Mouse (Mus musculus): ENCODE results near the gene Ldah. TPM values are rescaled to one million over a fixed set of nuclear protein-coding genes. Genes with fewer than 3 reads are reported as not detected.

Ldah gene
- polyA plus RNA-seq, 1 experiment from 2014 or later: 82.3 TPM

GRCm38 (mm10) chr12:8207578-8207977, 329 bp upstream of the Ldah start:
- Histone ChIP-seq H3K27me3 (ENCODE audit: control insufficient read depth, insufficient read depth, low read length) (no peaks in the 10 kb centered on the region), H3K36me3 (ENCODE audit: control insufficient read depth, insufficient read depth, low read length) (no peaks in the 10 kb centered on the region), H3K9ac (ENCODE audit: low read depth, low read length) (peak overlapping the region; percentile 53), H3K4me2 (replicated peaks; ENCODE audit: low read depth, low read length) (peak overlapping the region; percentile 53), H3K9me3 (ENCODE audit: control insufficient read depth, low read length) (no peaks in the 10 kb centered on the region), H3K27ac (ENCODE audit: low read depth, low read length) (no peak overlapping the region), H3K4me3 (ENCODE audit: low read depth, low read length) (peak overlapping the region; percentile 61), H3K4me1 (replicated peaks; ENCODE audit: control insufficient read depth, insufficient read depth, low read length) (no peaks in the 10 kb centered on the region)
- no peak for DNase-seq (ENCODE audit: low spot score)
- ATAC-seq (ENCODE audit: low FRiP score): peak; percentile 41; the same call in 1 of the 2 replicates
- 23% methylated on average over 5 of the region's 5 CpGs for WGBS

GRCm38 (mm10) chr12:8216392-8217280, 8.7 kb downstream of the Ldah start:
- H3K4me3 ChIP-seq (ENCODE audit: low read depth, low read length): no peak overlapping the region
- H3K27ac ChIP-seq (ENCODE audit: low read depth, low read length): no peak overlapping the region
- no peaks in the 10 kb centered on the region for H3K36me3 ChIP-seq (ENCODE audit: control insufficient read depth, insufficient read depth, low read length)
- no peaks in the 10 kb centered on the region for H3K9me3 ChIP-seq (ENCODE audit: control insufficient read depth, low read length)
- H3K27me3 ChIP-seq (ENCODE audit: control insufficient read depth, insufficient read depth, low read length): no peaks in the 10 kb centered on the region
- DNase-seq (ENCODE audit: low spot score): no peak
- no peaks in the 10 kb centered on the region for H3K4me1 ChIP-seq (replicated peaks; ENCODE audit: control insufficient read depth, insufficient read depth, low read length)
- 89% methylated on average over 15 of the region's 15 CpGs for WGBS
- H3K9ac ChIP-seq (ENCODE audit: low read depth, low read length): no peak overlapping the region
- ATAC-seq (ENCODE audit: low FRiP score): no peak
- no peak overlapping the region for H3K4me2 ChIP-seq (replicated peaks; ENCODE audit: low read depth, low read length)

- H3K4me3 ChIP-seq (ENCODE audit: low read depth, low read length): no peak overlapping the region
- no peak overlapping the region for H3K4me2 ChIP-seq (replicated peaks; ENCODE audit: low read depth, low read length)
- no peak for ATAC-seq (ENCODE audit: low FRiP score)
- no peak overlapping the region for H3K9ac ChIP-seq (ENCODE audit: low read depth, low read length)
- no peaks in the 10 kb centered on the region for H3K9me3 ChIP-seq (ENCODE audit: control insufficient read depth, low read length)
- WGBS: 93% methylated on average over 6 of the region's 6 CpGs
- no peak for DNase-seq (ENCODE audit: low spot score)
- H3K36me3 ChIP-seq (ENCODE audit: control insufficient read depth, insufficient read depth, low read length): no peaks in the 10 kb centered on the region
- H3K27ac ChIP-seq (ENCODE audit: low read depth, low read length): no peak overlapping the region
- H3K27me3 ChIP-seq (ENCODE audit: control insufficient read depth, insufficient read depth, low read length): no peaks in the 10 kb centered on the region
- no peaks in the 10 kb centered on the region for H3K4me1 ChIP-seq (replicated peaks; ENCODE audit: control insufficient read depth, insufficient read depth, low read length)
Observed at GRCm38 (mm10) chr12:8223036-8223435, 15.1 kb downstream of the Ldah start.

GRCm38 (mm10) chr12:8231101-8231500, 23.2 kb downstream of the Ldah start:
- DNase-seq (ENCODE audit: low spot score) (no peak), ATAC-seq (ENCODE audit: low FRiP score) (no peak)
- Histone ChIP-seq H3K4me3 (ENCODE audit: low read depth, low read length) (no peak overlapping the region), H3K36me3 (ENCODE audit: control insufficient read depth, insufficient read depth, low read length) (no peaks in the 10 kb centered on the region), H3K4me2 (replicated peaks; ENCODE audit: low read depth, low read length) (no peak overlapping the region), H3K27me3 (ENCODE audit: control insufficient read depth, insufficient read depth, low read length) (no peaks in the 10 kb centered on the region), H3K4me1 (replicated peaks; ENCODE audit: control insufficient read depth, insufficient read depth, low read length) (no peaks in the 10 kb centered on the region), H3K9me3 (ENCODE audit: control insufficient read depth, low read length) (no peaks in the 10 kb centered on the region), H3K9ac (ENCODE audit: low read depth, low read length) (no peak overlapping the region), H3K27ac (ENCODE audit: low read depth, low read length) (no peak overlapping the region)
- whole genome bisulfite sequencing: 97% methylated on average over 3 of the region's 3 CpGs

GRCm38 (mm10) chr12:8232679-8233078, 24.8 kb downstream of the Ldah start:
- Histone ChIP-seq H3K9me3 (ENCODE audit: control insufficient read depth, low read length) (no peaks in the 10 kb centered on the region), H3K4me2 (replicated peaks; ENCODE audit: low read depth, low read length) (no peak overlapping the region), H3K36me3 (ENCODE audit: control insufficient read depth, insufficient read depth, low read length) (no peaks in the 10 kb centered on the region), H3K27ac (ENCODE audit: low read depth, low read length) (no peak overlapping the region), H3K9ac (ENCODE audit: low read depth, low read length) (no peak overlapping the region), H3K27me3 (ENCODE audit: control insufficient read depth, insufficient read depth, low read length) (no peaks in the 10 kb centered on the region), H3K4me3 (ENCODE audit: low read depth, low read length) (no peak overlapping the region), H3K4me1 (replicated peaks; ENCODE audit: control insufficient read depth, insufficient read depth, low read length) (no peaks in the 10 kb centered on the region)
- no peak for ATAC-seq (ENCODE audit: low FRiP score)
- peak; percentile 17 for DNase-seq (ENCODE audit: low spot score)
- 85% methylated on average over 3 of the region's 3 CpGs for whole genome bisulfite sequencing

- 92% methylated on average over 3 of the region's 3 CpGs for WGBS
- no peak overlapping the region for H3K4me2 ChIP-seq (replicated peaks; ENCODE audit: low read depth, low read length)
- no peak for ATAC-seq (ENCODE audit: low FRiP score)
Observed at GRCm38 (mm10) chr12:8242181-8242580, 34.3 kb downstream of the Ldah start.

GRCm38 (mm10) chr12:8244746-8245145, 36.8 kb downstream of the Ldah start:
- no peaks in the 10 kb centered on the region for H3K9me3 ChIP-seq (ENCODE audit: control insufficient read depth, low read length)
- H3K4me2 ChIP-seq (replicated peaks; ENCODE audit: low read depth, low read length): no peak overlapping the region
- ATAC-seq (ENCODE audit: low FRiP score) (no peak), DNase-seq (ENCODE audit: low spot score) (no peak)
- no peak overlapping the region for H3K27ac ChIP-seq (ENCODE audit: low read depth, low read length)
- no peaks in the 10 kb centered on the region for H3K27me3 ChIP-seq (ENCODE audit: control insufficient read depth, insufficient read depth, low read length)
- 86% methylated on average over 4 of the region's 4 CpGs for WGBS
- H3K4me3 ChIP-seq (ENCODE audit: low read depth, low read length): no peak overlapping the region
- H3K36me3 ChIP-seq (ENCODE audit: control insufficient read depth, insufficient read depth, low read length): no peaks in the 10 kb centered on the region
- H3K4me1 ChIP-seq (replicated peaks; ENCODE audit: control insufficient read depth, insufficient read depth, low read length): no peaks in the 10 kb centered on the region
- H3K9ac ChIP-seq (ENCODE audit: low read depth, low read length): no peak overlapping the region

More at GRCm38 (mm10) chr12:8242181-8242580, 34.3 kb downstream of the Ldah start:
- no peaks in the 10 kb centered on the region for H3K36me3 ChIP-seq (ENCODE audit: control insufficient read depth, insufficient read depth, low read length)
- H3K27me3 ChIP-seq (ENCODE audit: control insufficient read depth, insufficient read depth, low read length): no peaks in the 10 kb centered on the region
- no peak overlapping the region for H3K4me3 ChIP-seq (ENCODE audit: low read depth, low read length)
- no peaks in the 10 kb centered on the region for H3K4me1 ChIP-seq (replicated peaks; ENCODE audit: control insufficient read depth, insufficient read depth, low read length)
- no peak for DNase-seq (ENCODE audit: low spot score)
- H3K27ac ChIP-seq (ENCODE audit: low read depth, low read length): no peak overlapping the region
- no peaks in the 10 kb centered on the region for H3K9me3 ChIP-seq (ENCODE audit: control insufficient read depth, low read length)
- no peak overlapping the region for H3K9ac ChIP-seq (ENCODE audit: low read depth, low read length)

GRCm38 (mm10) chr12:8260297-8260696, 52.4 kb downstream of the Ldah start:
- DNase-seq (ENCODE audit: low spot score): no peak
- 88% methylated on average over 2 of the region's 2 CpGs for WGBS
- Histone ChIP-seq H3K4me3 (ENCODE audit: low read depth, low read length) (no peak overlapping the region), H3K27ac (ENCODE audit: low read depth, low read length) (no peak overlapping the region), H3K4me2 (replicated peaks; ENCODE audit: low read depth, low read length) (no peak overlapping the region), H3K9me3 (ENCODE audit: control insufficient read depth, low read length) (no peaks in the 10 kb centered on the region), H3K36me3 (ENCODE audit: control insufficient read depth, insufficient read depth, low read length) (no peaks in the 10 kb centered on the region), H3K4me1 (replicated peaks; ENCODE audit: control insufficient read depth, insufficient read depth, low read length) (no peaks in the 10 kb centered on the region), H3K9ac (ENCODE audit: low read depth, low read length) (no peak overlapping the region), H3K27me3 (ENCODE audit: control insufficient read depth, insufficient read depth, low read length) (no peaks in the 10 kb centered on the region)
- no peak for ATAC-seq (ENCODE audit: low FRiP score)

GRCm38 (mm10) chr12:8266311-8266710, 58.4 kb downstream of the Ldah start:
- no peaks in the 10 kb centered on the region for H3K27me3 ChIP-seq (ENCODE audit: control insufficient read depth, insufficient read depth, low read length)
- WGBS: 96% methylated on average over 7 of the region's 7 CpGs
- no peak overlapping the region for H3K27ac ChIP-seq (ENCODE audit: low read depth, low read length)
- ATAC-seq (ENCODE audit: low FRiP score): no peak
- H3K9me3 ChIP-seq (ENCODE audit: control insufficient read depth, low read length): no peaks in the 10 kb centered on the region
- H3K4me2 ChIP-seq (replicated peaks; ENCODE audit: low read depth, low read length): no peak overlapping the region
- no peak overlapping the region for H3K4me3 ChIP-seq (ENCODE audit: low read depth, low read length)
- no peak overlapping the region for H3K9ac ChIP-seq (ENCODE audit: low read depth, low read length)
- H3K4me1 ChIP-seq (replicated peaks; ENCODE audit: control insufficient read depth, insufficient read depth, low read length): no peaks in the 10 kb centered on the region
- DNase-seq (ENCODE audit: low spot score): no peak
- H3K36me3 ChIP-seq (ENCODE audit: control insufficient read depth, insufficient read depth, low read length): no peaks in the 10 kb centered on the region
